Mouse (Mus musculus) lung, postnatal 4 days (tissue): ENCODE results near the gene Mfn1.

Source experiments
- DNase-seq, 2 experiments: peaks; one replicate each; pipeline ENCODE4 v3.0.0; 2021

Gene Mfn1

DNA sequence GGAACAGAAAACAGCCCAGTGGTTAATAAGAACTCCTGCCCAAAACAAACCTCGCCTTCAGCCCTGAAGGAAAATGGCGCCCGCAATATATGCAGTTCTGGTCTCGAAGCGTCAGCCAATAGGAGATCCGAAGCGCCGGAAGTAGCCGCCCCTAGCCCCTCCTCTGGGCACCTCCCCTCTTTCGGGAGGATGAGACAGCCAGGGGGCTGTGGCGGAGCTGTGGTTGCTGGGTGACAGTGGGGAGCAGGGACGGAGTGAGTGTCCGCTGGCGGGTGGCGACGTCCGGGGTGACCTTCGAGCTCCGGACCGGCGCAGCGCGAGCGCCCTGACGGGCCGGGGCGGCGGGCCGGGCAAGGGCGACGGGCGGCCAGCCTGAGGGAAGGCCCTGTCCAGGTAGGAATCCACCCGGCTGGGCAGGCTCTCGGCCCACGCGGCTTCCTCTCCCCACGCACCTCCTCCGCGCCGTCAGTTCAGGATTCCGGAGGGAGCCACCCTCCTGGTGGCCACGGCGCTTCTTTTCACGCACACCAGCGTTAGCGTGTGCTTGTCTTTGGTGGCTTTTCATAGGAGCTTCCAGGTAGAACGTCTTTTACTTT lies at the start of gene Mfn1:
TSS of gene Mfn1 (plus strand) at position 163 of the 596 bp plus-strand sequence.
- DNase-seq = peak; percentile 95 to 96

DNA sequence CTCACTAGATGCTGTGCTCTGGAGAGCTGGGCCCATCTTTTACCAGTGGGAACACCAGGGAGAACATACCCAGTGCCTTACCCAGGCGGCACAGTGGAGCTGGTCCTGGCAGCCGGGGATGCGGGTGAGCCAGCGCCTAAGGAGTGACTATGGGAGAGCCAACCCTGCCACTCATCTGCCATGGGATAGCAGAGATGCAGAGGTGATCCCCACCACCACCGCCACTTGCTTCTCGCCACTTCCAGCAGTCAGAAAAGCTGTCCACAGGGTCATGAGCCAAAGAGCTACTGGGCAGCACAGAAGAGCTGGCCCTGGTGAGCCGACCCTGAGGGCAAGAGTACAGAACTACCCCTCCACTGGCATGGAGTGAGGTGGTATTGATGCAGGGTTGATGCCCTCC lies 49.3 kb upstream of the Mfn1 start:
- no peak for DNase-seq

DNA sequence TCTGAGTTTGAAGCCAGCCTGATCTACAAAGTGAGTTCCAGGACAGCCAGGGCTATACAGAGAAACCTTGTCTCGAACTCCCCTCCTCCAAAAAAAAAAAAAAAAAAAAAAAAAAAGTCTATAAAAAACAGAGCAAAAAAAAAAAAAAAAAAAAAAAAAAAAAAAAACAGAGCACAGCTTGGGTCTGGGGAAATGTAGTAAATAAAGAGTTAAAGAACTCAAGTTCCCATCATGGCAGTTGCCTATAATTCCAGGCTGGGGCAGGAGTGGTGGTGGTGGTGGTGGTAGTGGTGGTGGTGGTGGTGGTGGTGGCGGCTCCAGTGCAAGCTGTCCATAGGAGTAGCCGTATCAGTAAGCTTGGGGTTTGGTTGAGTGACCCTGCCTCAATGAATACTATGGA lies 46.2 kb upstream of the Mfn1 start:
- no peak for DNase-seq

DNA sequence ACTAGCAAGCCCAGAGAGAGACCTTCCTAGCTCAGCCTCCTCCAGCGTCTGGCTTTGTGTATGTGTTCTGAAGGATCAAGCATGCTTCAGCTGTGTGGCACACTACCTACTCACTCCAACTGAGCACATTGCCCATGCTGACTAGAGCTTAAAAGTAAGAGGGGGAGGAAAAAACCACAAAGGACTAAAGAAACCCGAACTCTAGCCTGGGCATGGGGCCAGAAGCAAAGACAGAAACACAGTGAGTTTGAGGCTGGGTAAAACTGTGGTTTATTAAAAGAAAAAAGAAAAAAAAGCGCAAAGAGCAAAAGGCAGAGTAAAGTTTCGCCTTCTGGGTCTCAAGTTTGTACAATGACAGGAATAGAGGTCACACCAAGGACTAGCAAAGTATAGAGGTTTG lies 42.7 kb upstream of the Mfn1 start:
- DNase-seq = no peak

DNA sequence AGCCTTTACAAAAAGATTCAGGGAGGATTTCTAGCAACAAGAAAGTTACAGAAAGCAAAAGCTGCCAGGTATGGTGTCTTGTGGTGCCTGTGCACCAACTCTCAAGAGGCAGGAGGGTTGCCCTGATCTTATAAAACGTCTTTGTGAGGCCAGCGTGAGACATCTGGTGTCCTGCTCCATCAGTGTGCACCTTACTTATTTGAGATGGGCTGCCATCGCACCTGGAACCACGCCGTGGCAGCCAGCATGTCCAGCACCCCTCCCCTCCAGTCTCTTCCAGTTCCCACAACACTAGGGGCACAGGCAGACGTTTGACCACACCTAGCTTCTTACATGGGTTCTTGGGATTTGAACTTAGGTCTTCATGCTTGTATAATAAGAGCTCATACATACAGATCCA lies 41.1 kb upstream of the Mfn1 start:
- no peak for DNase-seq

DNA sequence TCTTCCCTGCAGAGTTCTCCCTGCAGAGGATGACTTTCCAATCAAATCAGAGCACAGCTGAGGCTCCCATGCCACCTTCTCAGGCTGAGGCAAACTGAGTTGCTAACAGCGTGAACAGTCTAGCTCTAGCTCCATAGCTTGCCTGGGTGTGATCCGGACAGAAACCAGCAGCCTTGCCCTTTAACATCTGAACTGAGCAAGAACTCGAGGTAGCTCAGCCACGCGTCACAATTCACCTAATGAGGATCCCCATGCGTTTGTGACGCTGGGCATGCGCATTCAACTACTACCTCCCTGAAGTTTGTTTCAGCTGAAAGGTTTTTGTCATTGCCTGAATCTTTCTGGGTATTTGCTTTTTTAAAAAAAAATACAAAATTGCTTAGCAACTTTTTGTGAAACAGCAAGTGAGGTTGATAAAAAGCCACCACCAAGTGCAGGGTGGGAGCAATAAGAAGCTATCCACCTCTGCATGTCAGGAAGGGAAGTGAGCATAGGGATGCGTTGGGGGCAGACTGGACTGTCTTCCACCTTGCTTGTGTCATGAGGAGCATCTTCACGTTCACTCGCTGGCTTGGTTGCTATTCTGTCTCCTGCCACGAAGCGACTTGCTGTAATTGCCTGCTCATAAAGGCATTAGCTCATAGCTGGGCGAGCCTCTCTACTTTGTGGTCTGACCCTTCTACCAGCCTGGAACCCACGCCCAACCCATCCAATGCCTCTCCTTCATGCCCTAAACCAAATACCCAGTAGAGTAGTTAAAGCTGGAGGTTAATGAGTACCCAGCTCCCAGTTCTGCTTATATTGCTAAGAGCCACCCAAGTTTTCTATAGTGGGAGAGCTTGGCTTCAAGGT lies 39.0 kb upstream of the Mfn1 start:
- DNase-seq = no peak

DNA sequence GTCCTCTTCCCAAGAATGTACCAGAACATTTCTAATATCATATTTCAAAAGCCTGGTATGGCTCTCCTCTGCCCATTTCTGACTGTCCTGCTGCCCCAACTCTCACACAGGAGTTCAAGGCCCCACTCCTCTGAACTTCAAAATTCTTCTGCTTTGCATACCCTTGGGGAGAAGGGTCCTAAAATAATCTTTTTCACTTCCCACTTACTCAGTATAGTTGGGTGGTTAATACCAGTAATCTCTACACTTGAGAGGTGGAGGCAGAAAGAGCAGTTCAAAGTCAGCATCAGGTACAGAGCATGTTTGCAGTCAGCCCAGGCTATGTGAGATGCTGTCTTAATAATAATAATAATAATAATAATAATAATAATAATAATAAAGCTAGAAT lies 38.3 kb upstream of the Mfn1 start:
- DNase-seq = no peak

DNA sequence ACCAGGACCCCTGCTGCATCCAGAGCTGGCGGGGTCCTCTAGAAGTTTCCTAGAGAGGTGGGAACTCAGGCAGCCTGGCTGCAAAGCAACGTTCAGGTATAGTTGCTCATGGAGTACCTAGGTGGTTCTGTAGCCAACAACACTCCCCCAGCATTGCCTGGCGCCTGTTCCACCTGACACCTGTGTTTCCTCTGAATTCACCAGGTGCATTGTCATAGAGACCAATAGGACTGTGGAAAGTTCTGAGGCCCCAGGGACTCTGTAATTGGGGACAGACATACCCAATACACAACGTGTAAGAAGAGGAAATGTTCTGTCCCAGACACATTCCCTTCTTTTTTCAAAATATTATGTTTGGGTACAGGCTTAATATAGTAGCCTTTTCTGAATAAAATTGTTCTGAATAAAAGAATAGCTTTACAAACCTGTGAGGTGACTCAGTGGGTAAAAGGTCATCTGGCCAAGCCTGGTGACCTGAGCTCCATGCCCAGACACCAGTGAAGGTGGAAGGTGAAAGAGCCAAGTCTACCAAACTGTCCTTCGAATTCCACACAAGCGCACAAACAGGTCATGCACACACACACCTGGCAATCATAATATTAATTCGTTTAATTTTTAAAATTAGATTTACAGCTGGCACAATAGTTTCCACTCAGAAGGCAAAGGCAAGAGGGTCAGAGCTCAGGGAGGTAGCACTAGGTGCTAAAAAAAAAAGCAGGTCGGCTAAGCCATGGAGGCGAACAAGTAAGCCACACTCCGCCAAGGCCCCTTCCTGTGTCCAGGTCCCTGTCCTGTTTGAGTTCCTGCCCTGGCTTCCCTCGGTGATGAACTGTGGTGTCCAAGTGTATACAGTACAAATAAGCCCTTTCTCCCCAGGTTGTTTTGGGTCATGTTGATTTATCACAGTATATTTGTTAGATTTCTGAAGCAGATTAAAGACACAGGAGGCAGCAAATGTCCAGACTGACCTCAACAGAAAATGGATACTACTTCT lies 36.9 kb upstream of the Mfn1 start, which contains the start of gene Kcnmb3:
TSS of gene Kcnmb3 (minus strand) at position 135 of the 994 bp plus-strand sequence.
- DNase-seq = no peak

DNA sequence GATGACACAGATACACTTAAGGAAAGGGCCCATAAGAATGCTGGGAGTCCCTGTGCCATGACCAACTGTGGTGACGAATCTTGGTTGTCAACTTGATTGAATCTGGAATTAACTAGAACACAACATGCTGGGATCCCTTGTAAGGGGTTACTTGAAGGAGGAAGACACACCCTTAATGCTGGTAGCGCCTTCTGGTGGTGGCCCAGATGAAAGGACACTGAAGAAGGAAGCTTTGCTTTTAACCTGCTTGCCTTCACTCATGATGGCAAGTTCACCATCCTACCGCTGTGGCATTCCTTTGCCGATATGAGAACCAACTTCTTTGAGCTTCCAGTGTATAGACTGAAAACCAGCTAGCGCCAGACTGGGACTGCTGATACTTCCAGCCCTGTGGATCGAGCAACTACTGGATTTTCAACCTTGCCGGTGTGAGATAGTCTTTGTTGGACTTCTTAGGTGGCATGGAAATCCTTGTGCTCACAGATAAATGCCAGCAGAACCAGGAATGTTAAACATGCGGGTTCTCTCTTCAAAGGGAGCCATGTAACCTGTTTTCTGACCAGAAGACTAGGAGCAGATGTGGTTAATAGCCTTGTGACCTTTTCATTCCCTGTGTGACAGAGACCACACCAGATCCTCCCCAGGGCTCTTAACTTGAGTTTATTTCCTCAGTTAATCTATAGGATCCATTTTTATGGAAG lies 34.7 kb upstream of the Mfn1 start:
- peak in 1 of 2 experiments; percentile 21 for DNase-seq

DNA sequence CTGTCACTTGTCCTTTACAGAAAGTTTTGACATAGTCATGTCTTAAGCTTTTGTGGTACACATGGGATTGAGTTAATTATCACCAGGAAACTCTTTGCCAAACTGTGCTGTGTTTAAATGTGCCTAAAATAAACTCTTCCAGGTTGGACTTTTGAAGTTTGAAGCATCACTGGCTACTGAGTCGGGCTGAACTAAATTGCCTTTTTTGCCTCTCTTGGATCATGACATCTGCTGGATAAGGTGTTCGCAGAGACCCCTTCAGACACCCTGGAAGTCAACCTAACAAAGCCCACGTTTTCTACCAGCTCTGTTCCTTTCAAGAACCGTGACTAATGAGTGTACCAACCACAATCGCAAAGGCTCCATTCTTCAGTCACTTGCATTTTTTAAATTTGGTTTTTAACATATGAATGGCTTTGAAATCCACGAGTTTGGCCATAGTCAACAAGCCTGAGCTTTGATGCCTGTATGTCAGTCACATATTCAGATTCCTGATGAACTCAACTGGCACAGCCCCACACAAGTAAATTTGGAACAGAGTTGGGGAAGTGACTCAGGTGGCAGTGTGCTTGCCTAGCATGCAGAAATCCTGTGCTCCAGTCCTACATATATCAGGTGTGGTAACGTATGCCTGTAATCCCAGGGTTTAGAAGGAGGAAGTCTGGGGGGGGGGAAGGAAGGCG lies 34.0 kb upstream of the Mfn1 start:
- no peak for DNase-seq

DNA sequence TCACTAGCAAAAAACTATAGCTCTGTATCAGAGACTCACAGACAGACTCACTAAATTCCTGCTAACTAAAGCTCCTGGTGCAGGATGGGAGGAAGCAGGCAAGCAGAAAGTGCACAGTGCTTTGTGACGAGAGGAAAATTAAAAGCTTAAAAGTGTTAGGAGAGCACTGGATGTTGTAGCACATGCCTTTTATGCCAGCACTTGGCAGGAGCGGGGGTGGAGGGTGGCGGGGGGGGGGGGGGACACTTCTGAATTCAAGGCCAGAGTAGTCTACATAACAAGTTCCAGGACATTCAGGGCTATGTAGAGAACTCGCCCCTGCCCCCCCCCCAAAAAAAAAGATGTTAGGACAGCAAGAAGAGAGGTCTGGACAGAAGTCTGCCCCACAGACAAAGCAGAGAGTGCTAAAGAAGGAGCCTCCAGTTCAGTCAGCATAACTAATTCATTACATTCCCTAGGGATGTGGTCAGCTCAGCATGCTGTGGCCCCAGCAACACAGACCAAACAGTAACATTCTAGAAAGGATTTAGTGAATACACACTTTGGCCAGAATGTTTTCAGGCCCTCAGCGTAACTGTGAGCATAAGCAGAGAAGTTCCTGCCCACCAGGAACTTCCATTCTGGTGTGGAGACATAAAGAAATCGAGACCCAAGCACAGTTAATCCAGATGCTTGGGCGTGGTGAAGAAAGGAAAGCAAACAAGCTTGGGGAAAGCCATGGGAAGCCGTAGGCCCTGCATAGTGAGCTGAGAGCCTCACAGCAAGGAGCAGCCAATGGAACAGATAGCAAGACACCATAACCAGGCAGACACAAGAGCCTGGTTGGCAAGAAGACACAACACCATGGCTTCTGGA lies 33.2 kb upstream of the Mfn1 start:
- no peak for DNase-seq

DNA sequence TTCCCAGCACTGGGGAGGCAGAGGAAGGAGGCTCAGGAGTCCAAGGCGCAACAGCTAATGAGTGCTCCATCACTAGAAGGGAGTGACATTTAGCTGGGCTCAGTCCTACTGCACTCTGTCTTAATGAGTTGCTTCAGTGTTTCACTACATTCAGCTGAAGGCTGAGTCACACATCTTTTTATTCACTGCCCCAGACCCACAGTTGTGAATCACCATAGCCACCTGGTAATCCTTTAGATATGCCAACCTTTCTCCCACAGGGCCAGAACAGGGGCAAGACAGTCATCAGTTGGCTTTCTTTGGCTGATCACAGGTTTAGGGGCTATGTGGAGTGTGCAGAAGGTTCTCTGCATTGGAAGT lies 32.6 kb upstream of the Mfn1 start:
- DNase-seq = no peak

DNA sequence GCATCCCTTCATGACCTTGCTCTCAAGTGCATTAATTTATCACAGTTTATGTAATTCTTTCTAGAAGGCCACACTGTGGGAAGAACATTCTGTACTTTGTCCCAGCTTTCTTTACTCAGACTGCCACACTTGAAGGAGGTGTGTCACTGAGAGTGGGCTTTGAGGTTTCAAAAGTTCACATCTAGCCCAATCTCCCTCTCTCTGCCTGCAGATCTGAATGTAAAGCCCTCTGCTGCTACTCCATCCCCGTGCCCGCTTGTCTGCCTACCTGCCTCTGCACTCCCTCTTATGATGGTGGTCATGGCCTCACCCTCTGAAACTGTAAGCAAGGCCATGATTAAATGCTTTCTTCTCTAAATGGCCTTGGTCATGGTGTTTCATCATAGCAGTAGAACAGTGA lies 28.9 kb upstream of the Mfn1 start:
- no peak for DNase-seq

DNA sequence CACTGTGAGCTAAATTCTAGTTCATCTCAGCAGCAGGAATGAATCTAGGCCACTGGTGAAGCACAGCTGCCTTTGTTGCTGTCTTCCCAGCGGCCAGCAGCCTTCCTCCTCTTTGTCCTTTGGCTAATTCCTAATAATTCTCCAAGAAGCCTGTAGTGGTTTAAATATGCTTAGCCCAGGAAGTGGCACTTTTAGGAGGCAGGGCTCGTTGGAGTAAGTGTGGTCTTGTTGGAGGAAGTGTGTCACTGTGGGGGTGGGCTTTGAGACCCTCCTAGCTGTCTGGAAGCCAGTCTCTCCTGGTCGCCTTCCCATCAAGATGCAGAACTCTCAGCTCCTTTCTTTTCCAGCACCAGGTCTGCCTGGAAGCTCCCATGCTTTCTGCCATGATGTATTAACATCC lies 23.4 kb upstream of the Mfn1 start:
- no peak for DNase-seq

DNA sequence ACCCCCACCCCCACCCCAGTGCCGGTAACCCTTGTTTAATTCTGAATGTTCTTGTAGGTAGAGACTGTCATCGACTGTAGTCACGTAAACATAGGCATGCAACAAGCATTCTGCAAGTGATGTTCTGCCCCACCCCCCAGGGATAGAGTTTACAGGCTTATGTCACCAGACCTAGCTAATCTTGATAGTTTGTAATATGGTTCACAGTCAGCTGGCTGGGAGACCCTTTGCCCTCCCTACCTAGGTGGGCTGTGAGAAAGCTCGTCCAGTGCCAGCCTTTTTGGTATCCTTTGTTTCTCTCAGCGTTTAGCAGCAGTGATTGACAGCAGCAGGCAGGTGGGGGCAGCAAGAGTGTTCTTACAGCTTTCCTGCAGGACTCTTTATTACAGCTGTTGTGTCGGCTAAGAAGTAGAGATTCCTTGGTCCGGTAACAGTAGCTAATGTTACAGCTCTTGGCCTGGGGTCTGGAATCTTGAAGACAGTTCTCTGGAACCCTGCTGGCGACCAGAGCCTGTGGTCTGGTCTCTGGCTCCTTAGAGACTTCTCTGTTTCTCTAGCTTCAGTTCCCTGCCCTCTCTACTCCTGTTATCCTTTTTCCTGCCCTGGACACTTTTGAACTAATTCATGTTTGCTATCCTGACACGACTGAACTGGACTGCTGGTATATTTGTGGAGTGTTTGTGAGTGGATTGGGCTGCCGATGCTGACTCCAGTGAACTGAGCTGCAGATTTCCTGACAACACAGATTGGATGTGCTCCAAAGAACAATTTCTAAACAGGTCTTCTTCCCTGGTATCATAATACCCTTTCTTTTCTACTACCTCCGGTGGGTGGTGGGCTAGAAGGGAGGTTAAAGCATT lies 22.7 kb upstream of the Mfn1 start:
- no peak for DNase-seq

DNA sequence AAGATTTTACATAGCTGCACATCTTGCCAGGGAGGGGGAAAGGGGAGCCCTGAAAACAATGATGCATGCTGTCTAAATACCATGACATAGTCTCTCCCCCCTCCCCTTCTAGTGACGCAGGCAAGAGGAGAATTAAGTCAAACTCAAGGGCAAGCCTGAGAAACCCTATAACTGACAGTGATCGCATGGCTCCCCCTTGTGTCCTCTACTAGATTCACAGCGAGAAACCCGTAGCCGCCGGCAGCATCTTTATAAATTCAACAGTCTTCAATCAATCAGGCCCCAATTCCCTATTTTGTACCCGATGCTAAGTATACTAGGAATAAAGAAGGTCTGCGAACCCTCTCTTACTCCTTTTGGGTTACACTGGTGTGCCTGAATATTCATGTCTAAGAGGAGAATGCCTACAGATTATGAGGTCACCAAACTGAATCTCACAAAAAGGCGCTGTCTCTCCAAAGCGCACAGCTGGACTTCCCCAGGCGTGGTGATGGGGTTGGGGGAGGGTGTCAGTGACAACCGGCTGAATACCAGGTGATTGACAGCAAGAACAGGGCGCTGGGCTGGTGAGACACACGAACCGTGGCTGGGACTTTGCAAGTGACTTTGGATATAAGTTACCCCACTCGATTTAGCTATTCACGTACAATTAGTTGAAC lies 20.5 kb upstream of the Mfn1 start:
- DNase-seq = peak; percentile 54 to 78

DNA sequence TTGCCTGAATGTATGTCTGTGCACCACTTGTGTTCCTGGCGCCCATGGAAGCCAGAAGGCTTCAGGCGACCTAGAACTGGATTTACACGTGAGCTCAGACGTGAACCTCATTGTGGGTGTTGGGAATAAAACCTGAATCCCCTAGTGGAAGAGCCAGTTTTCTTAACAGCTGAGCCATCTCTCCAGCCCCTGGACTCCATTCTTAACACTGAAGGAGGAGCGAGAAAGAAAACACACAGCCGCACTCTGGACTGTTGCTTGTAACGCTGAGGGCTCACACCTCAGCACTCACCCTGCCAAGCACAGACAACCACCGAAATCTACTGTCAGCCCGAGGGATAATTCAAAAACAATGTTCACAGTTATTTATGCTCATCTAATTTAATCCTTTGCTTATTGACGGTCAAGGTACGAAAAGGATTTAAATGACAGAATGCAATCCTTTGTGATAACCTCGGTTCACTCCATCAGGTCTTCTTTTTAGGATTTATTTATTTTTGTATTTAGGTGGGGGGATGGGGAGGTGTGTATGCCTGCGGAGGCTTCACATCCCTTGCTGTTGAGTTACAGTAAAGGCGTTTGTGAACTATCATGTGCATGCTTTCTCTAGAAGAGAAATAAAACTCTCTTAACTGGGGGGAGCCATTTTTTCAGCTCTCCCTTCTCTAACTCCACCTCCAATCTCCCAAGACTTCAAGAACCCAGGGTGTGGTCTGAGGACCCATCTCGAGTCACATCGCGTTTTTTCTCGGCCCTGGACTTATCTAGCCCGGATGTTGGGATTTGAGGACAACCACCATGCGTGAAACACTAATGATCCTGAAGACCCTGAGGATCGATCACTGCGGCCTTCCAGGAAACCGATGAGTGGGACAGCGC lies 19.5 kb upstream of the Mfn1 start, which contains the start of gene Zfp639:
TSS of gene Zfp639 (plus strand) at position 764 of the 879 bp plus-strand sequence.
- DNase-seq = no peak
